Mouse (Mus musculus) MEL (cell line): Measurements from ENCODE around the gene Socs4. TPM values are rescaled to one million over a fixed set of nuclear protein-coding genes. Genes with fewer than 3 reads are reported as not detected.

Source experiments
- DNase-seq: peaks from one replicate; pipeline ENCODE4 v3.0.0; 2011; ENCODE audit warnings: low read depth, low spot score
- H3K27ac ChIP-seq: 2 replicates; pipeline ENCODE4 v1.5.1; 2012; ENCODE audit warnings: low read depth, mild to moderate bottlenecking, control low read depth, low read length, moderate library complexity; ENCODE audit not compliant: control insufficient read depth
- H3K27me3 ChIP-seq, 2 experiments: fragments of 150-350 bp in 1 of 2; sonication (generic) in 1 of 2; 2 replicates each; pipeline ENCODE4 v1.6.1; 2012; ENCODE audit warnings: low read length in 2 of 2, mild to moderate bottlenecking in 2 of 2, improper control_type of control experiment in 1 of 2, moderate library complexity in 1 of 2; ENCODE audit not compliant: insufficient read depth in 2 of 2, control insufficient read depth in 1 of 2
- H3K36me3 ChIP-seq, 2 experiments: 2 replicates each; pipeline ENCODE4 v1.6.1; 2012 to 2014; ENCODE audit warnings: low read length in 2 of 2, improper control_type of control experiment in 1 of 2, inconsistent platforms in 1 of 2, mild to moderate bottlenecking in 1 of 2; ENCODE audit not compliant: insufficient read depth in 2 of 2, control insufficient read depth in 1 of 2
- H3K4me1 ChIP-seq, 2 experiments: fragments of 150-350 bp in 1 of 2; sonication (generic) in 1 of 2; 2 replicates each; pipeline ENCODE4 v1.6.1; 2012; ENCODE audit warnings: low read length in 2 of 2, improper control_type of control experiment in 1 of 2, mild to moderate bottlenecking in 1 of 2; ENCODE audit not compliant: insufficient read depth in 2 of 2, control insufficient read depth in 1 of 2
- H3K4me3 ChIP-seq, 2 experiments: fragments of 150-350 bp in 1 of 2; sonication (generic) in 1 of 2; 2 replicates each; pipeline ENCODE4 v1.5.1; 2012; ENCODE audit warnings: low read depth in 2 of 2, low read length in 2 of 2, mild to moderate bottlenecking in 2 of 2, moderate library complexity in 2 of 2, control low read depth in 1 of 2, improper control_type of control experiment in 1 of 2; ENCODE audit not compliant: control insufficient read depth in 1 of 2, insufficient read depth in 1 of 2
- H3K79me2 ChIP-seq: 2 replicates; pipeline ENCODE4 v1.6.1; 2012; ENCODE audit warnings: mild to moderate bottlenecking, low read length, moderate library complexity; ENCODE audit not compliant: control insufficient read depth, poor library complexity, insufficient read depth
- H3K9ac ChIP-seq: 2 replicates; pipeline ENCODE4 v1.6.1; 2012; ENCODE audit warnings: low read depth, mild to moderate bottlenecking, control low read depth, low read length, moderate library complexity; ENCODE audit not compliant: control insufficient read depth, poor library complexity, severe bottlenecking
- H3K9me3 ChIP-seq: fragments of 150-350 bp; sonication (generic); replicated peaks from 2 replicates; pipeline ENCODE4 v1.6.1; 2012; ENCODE audit warnings: mild to moderate bottlenecking, low read length, improper control_type of control experiment, moderate library complexity; ENCODE audit not compliant: insufficient read depth
- CTCF ChIP-seq, 3 experiments: IDR thresholded peaks in 2 of 3; conservative IDR thresholded peaks in 1 of 3; 2 replicates each; pipeline ENCODE4 v1.5.1; 2011 to 2012; ENCODE audit warnings: low read length in 3 of 3, low read depth in 2 of 3, mild to moderate bottlenecking in 2 of 3, improper control_type of control experiment in 1 of 3, inconsistent platforms in 1 of 3, mixed read lengths in 1 of 3, moderate library complexity in 1 of 3; ENCODE audit not compliant: control insufficient read depth in 1 of 3, insufficient read depth in 1 of 3, poor library complexity in 1 of 3, severe bottlenecking in 1 of 3
- E2F4 ChIP-seq: IDR thresholded peaks from 2 replicates; pipeline ENCODE4 v1.6.1; 2011; ENCODE audit warnings: low read depth, low read length, improper control_type of control experiment, borderline replicate concordance
- ELF1 ChIP-seq: IDR thresholded peaks from 2 replicates; pipeline ENCODE4 v1.6.1; 2014; ENCODE audit warnings: low read depth, mild to moderate bottlenecking, inconsistent platforms, low read length, improper control_type of control experiment, moderate library complexity
- EP300 ChIP-seq, 2 experiments: IDR thresholded peaks; 2 replicates each; pipeline ENCODE4 v1.6.1; 2011; ENCODE audit warnings: improper control_type of control experiment in 2 of 2, low read length in 2 of 2, low read depth in 1 of 2, mild to moderate bottlenecking in 1 of 2
- ETS1 ChIP-seq: IDR thresholded peaks from 2 replicates; pipeline ENCODE4 v1.6.1; 2012; ENCODE audit warnings: low read depth, mild to moderate bottlenecking, inconsistent platforms, low read length, improper control_type of control experiment, moderate library complexity
- GATA1 ChIP-seq: IDR thresholded peaks from 2 replicates; pipeline ENCODE4 v1.6.1; 2011; ENCODE audit warnings: low read depth, low read length, improper control_type of control experiment
- HCFC1 ChIP-seq: IDR thresholded peaks from 2 replicates; pipeline ENCODE4 v1.6.1; 2012; ENCODE audit warnings: low read depth, mild to moderate bottlenecking, inconsistent platforms, low read length, improper control_type of control experiment, moderate library complexity
- JUND ChIP-seq: IDR thresholded peaks from 2 replicates; pipeline ENCODE4 v1.6.1; 2011; ENCODE audit warnings: low read depth, mild to moderate bottlenecking, improper control_type of control experiment, low read length
- MAFK ChIP-seq: IDR thresholded peaks from 2 replicates; pipeline ENCODE4 v1.6.1; 2011; ENCODE audit warnings: low read depth, mild to moderate bottlenecking, low read length, improper control_type of control experiment, borderline replicate concordance
- MAX ChIP-seq: IDR thresholded peaks from 2 replicates; pipeline ENCODE4 v1.6.1; 2011; ENCODE audit warnings: low read length, improper control_type of control experiment
- MEF2A ChIP-seq: IDR thresholded peaks from 2 replicates; pipeline ENCODE4 v1.6.1; 2014; ENCODE audit warnings: low read depth, mild to moderate bottlenecking, inconsistent platforms, low read length, improper control_type of control experiment; ENCODE audit not compliant: poor library complexity, insufficient replicate concordance, severe bottlenecking; ENCODE audit errors: extremely low read depth
- MXI1 ChIP-seq: IDR thresholded peaks from 2 replicates; pipeline ENCODE4 v1.6.1; 2011; ENCODE audit warnings: mild to moderate bottlenecking, low read depth, low read length, improper control_type of control experiment
- NRF1 ChIP-seq: IDR thresholded peaks from 2 replicates; pipeline ENCODE4 v1.6.1; 2014; ENCODE audit warnings: low read depth, mild to moderate bottlenecking, inconsistent platforms, low read length, improper control_type of control experiment, moderate library complexity; ENCODE audit not compliant: poor library complexity, insufficient read depth, severe bottlenecking
- POLR2A ChIP-seq, 2 experiments: IDR thresholded peaks; 2 replicates each; pipeline ENCODE4 v1.6.1; 2011 to 2012; ENCODE audit warnings: low read length in 2 of 2, mild to moderate bottlenecking in 2 of 2, control low read depth in 1 of 2, improper control_type of control experiment in 1 of 2, low read depth in 1 of 2, moderate library complexity in 1 of 2; ENCODE audit not compliant: control insufficient read depth in 1 of 2, insufficient read depth in 1 of 2, poor library complexity in 1 of 2
- RAD21 ChIP-seq: IDR thresholded peaks from 2 replicates; pipeline ENCODE4 v1.6.1; 2011; ENCODE audit warnings: mild to moderate bottlenecking, low read depth, low read length, improper control_type of control experiment
- SIN3A ChIP-seq: IDR thresholded peaks from 2 replicates; pipeline ENCODE4 v1.6.1; 2012; ENCODE audit warnings: low read length, improper control_type of control experiment, inconsistent platforms
- SMC3 ChIP-seq: IDR thresholded peaks from 2 replicates; pipeline ENCODE4 v1.6.1; 2011; ENCODE audit warnings: low read depth, low read length, improper control_type of control experiment
- TAL1 ChIP-seq: IDR thresholded peaks from 2 replicates; pipeline ENCODE4 v1.6.1; 2012; ENCODE audit warnings: mild to moderate bottlenecking, inconsistent platforms, low read length, moderate library complexity, mixed read lengths
- USF2 ChIP-seq, 2 experiments: IDR thresholded peaks; 2 replicates each; pipeline ENCODE4 v1.6.1; 2011 to 2012; ENCODE audit warnings: improper control_type of control experiment in 2 of 2, low read length in 2 of 2, borderline replicate concordance in 1 of 2, inconsistent platforms in 1 of 2, low read depth in 1 of 2, mild to moderate bottlenecking in 1 of 2; ENCODE audit not compliant: insufficient read depth in 1 of 2
- ZNF384 ChIP-seq: IDR thresholded peaks from 2 replicates; pipeline ENCODE4 v1.6.1; 2012; ENCODE audit warnings: low read depth, mild to moderate bottlenecking, inconsistent platforms, low read length, improper control_type of control experiment
- polyA plus RNA-seq, 2 experiments: library from polyadenylated mRNA; stranded (reverse) in 1 of 2; unstranded in 1 of 2; fragments of >175 nt in 1 of 2; fragments of >200 nt in 1 of 2; gene quantifications; 2 replicates each; pipeline versions ENCODE4 v1.2.1 to v1.2.4; 2012; ENCODE audit warnings: low replicate concordance in 2 of 2, low read depth in 1 of 2; ENCODE audit not compliant: insufficient read length in 2 of 2, insufficient read depth in 1 of 2, missing spikeins in 1 of 2
- total RNA-seq: library from RNA; depleted of rRNA; stranded (reverse); fragments of 300-350 nt; gene quantifications from 2 replicates; pipeline ENCODE4 v1.2.3, GENCODE M21; 2012

Gene Socs4
- total and polyA plus RNA-seq, 3 experiments = 8.8 to 21.0 (median 13.9) TPM

DNA sequence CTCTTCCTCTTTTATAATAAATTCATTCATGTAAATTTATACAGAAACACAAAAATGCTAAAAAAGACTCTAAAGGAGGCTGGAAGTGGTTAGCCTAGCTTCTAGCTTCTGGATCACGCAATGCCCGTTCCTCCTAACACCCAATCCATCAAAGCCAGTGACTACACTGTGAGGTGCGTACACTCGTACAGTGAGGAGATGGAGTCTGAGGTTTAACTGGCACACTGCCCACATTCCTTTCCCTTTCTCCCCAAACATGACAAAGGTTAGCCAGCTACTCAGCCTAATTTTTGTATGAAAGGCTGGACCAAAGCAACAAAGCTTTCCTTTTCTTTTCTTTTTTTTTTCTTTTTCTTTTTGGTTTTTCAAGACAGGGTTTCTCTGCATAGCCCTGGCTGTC, 34.0 kb upstream of the Socs4 start (continued):
- TF ChIP-seq EP300 (IDR thresholded peaks at IDR 0.05; ENCODE audit: low read depth in 1 of 2, low read length in 2 of 2) (no peak), MEF2A (no peak), MAFK (no peak), SIN3A (no peak)

DNA sequence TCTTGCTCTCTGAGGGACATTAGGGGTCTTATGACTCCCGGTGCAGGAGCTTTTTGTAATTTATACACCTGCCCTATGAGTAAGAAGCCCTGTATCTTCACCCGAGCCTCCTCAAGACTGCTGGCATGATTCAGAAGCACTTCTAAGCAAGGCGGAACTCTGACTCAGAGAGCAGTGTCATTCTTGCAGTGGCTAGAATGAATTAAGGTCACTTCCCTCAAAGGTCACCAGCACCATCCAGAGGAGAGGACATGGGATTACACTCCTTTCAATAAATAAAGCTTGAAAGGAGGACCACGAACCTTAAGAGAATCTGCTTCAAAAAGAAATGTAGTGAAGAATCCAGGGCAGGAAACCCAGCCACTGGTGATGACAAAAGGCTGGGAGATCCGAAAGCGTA, 26.9 kb upstream of the Socs4 start:
- no peak overlapping the region for H3K27ac ChIP-seq
- H3K4me3 ChIP-seq = no peak overlapping the region
- H3K27me3 ChIP-seq = no peaks in the 10 kb centered on the region
- H3K9me3 ChIP-seq = no peaks in the 10 kb centered on the region
- no peak for DNase-seq
- H3K9ac ChIP-seq = no peak overlapping the region
- peaks cover 2% of the 10 kb centered on the region; the same call in 1 of the 2 replicates for H3K79me2 ChIP-seq
- peaks cover 0 to 38% of the 10 kb centered on the region in 2 experiments; a peak in 2 of 4 replicates for H3K36me3 ChIP-seq
- no peaks in the 10 kb centered on the region for H3K4me1 ChIP-seq
- peak in 1 of 3 experiments; percentile 4; a peak in 1 of 6 replicates for TF ChIP-seq CTCF (IDR thresholded peaks at IDR 0.05 in 2 of 3, conservative IDR thresholded peaks at IDR 0.05 in 1 of 3; ENCODE audit: control insufficient read depth in 1 of 3, insufficient read depth in 1 of 3, low read depth in 2 of 3, low read length in 3 of 3, poor library complexity in 1 of 3, severe bottlenecking in 1 of 3)
- no peak for TF ChIP-seq ZNF384
- no peak for TF ChIP-seq GATA1
- no peak for TF ChIP-seq MXI1
- no peak for TF ChIP-seq E2F4
- TF ChIP-seq RAD21 = peak; percentile 4; the same call in 1 of the 2 replicates
- no peak for TF ChIP-seq MAX

DNA sequence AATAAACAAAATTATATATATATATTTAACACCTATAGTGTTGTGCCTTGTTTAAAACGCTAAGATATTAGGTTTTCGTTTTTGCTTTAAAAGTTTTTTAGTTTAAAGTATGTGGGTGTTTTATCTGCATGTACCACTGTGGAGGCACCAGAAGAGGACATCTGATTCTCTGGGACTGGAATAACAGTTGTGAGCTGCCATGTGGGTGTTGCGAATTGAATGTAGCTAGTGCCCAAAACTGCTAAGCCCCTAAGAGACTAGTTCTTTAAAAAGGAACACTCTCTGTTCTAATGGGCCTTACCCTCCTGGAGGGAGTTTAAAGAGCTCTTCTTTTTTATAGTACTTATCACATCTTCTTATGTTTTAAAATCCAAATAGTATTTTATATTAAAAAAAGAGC, 11.9 kb upstream of the Socs4 start:
- Histone ChIP-seq H3K36me3 (peaks cover 2 to 52% of the 10 kb centered on the region in 2 experiments; a peak in 3 of 4 replicates), H3K4me3 (no peak overlapping the region), H3K27ac (no peak overlapping the region), H3K4me1 (no peaks in the 10 kb centered on the region), H3K79me2 (no peaks in the 10 kb centered on the region; the same call in 1 of the 2 replicates), H3K9ac (no peak overlapping the region), H3K27me3 (no peaks in the 10 kb centered on the region)
- no peak for DNase-seq
- TF ChIP-seq MXI1 = no peak
- TF ChIP-seq MAFK = no peak
- TF ChIP-seq JUND = no peak
- TF ChIP-seq ELF1 = no peak
- no peak for TF ChIP-seq HCFC1
- no peak for TF ChIP-seq NRF1
- TF ChIP-seq RAD21 = no peak
- TF ChIP-seq POLR2A (IDR thresholded peaks at IDR 0.05; ENCODE audit: control insufficient read depth in 1 of 2, insufficient read depth in 1 of 2, low read depth in 1 of 2, low read length in 2 of 2, poor library complexity in 1 of 2) = no peak
- TF ChIP-seq USF2 (IDR thresholded peaks at IDR 0.05; ENCODE audit: borderline replicate concordance in 1 of 2, insufficient read depth in 1 of 2, low read depth in 1 of 2, low read length in 2 of 2) = no peak
- no peak for TF ChIP-seq ETS1
- no peak for TF ChIP-seq TAL1
- no peak for TF ChIP-seq MEF2A
- TF ChIP-seq EP300 (IDR thresholded peaks at IDR 0.05; ENCODE audit: low read depth in 1 of 2, low read length in 2 of 2) = no peak
- no peak for TF ChIP-seq SMC3
- TF ChIP-seq, all 39 proteins: peak for 0
- no peaks in the 10 kb centered on the region for H3K9me3 ChIP-seq
